Mouse (Mus musculus) heart, embryonic 11.5 days (tissue): ENCODE measurements around the gene Gadl1. TPM values are rescaled to one million over a fixed set of nuclear protein-coding genes. Genes with fewer than 3 reads are reported as not detected.

ENCODE experiments used
- ATAC-seq: fragments of 200-750 bp; cut with Nextera tagmentation; replicated peaks from 2 replicates; pipeline ENCODE4 v1.8.0; 2017; ENCODE audit warnings: moderate library complexity; ENCODE audit not compliant: insufficient number of reproducible peaks, low FRiP score, low TSS enrichment
- H3K27ac ChIP-seq: fragments of 300-500 bp; sonication (generic); 2 replicates; pipeline ENCODE4 v1.5.1; 2014; ENCODE audit warnings: mild to moderate bottlenecking, low read depth, low read length
- H3K27me3 ChIP-seq: fragments of 300-500 bp; sonication (generic); 2 replicates; pipeline ENCODE4 v1.6.1; 2014; ENCODE audit warnings: mild to moderate bottlenecking, low read length, mixed read lengths; ENCODE audit not compliant: control insufficient read depth, insufficient read depth
- H3K36me3 ChIP-seq: fragments of 300-500 bp; sonication (generic); 2 replicates; pipeline ENCODE4 v1.6.1; 2014; ENCODE audit warnings: mild to moderate bottlenecking, low read length, moderate library complexity, mixed read lengths; ENCODE audit not compliant: control insufficient read depth, insufficient read depth
- H3K4me1 ChIP-seq: fragments of 300-500 bp; sonication (generic); 2 replicates; pipeline ENCODE4 v1.6.1; 2014; ENCODE audit warnings: low read length; ENCODE audit not compliant: control insufficient read depth, insufficient read depth
- H3K4me2 ChIP-seq: fragments of 300-500 bp; sonication (generic); 2 replicates; pipeline ENCODE4 v1.6.1; 2014; ENCODE audit warnings: mild to moderate bottlenecking, moderate library complexity
- H3K4me3 ChIP-seq: fragments of 300-500 bp; sonication (generic); 2 replicates; pipeline ENCODE4 v1.5.1; 2014; ENCODE audit warnings: low read depth, low read length
- H3K9ac ChIP-seq: fragments of 300-500 bp; sonication (generic); 2 replicates; pipeline ENCODE4 v1.6.1; 2014; ENCODE audit warnings: mild to moderate bottlenecking, low read depth, low read length, moderate library complexity
- H3K9me3 ChIP-seq: fragments of 300-500 bp; sonication (generic); replicated peaks from 2 replicates; pipeline ENCODE4 v1.6.1; 2016; ENCODE audit warnings: low read length; ENCODE audit not compliant: control insufficient read depth
- WGBS: fragments of 180-500 bp; shearing (Covaris S2); extraction: QIAGEN DNeasy Blood & Tissue Kit; methylation state at CpG from one replicate; pipeline ENCODE4 v1.1.7; 2014; ENCODE audit not compliant: insufficient replicate concordance; 5-methylcytosine and 5-hydroxymethylcytosine counted together
- polyA plus RNA-seq: library from polyadenylated mRNA; unstranded; fragments of >200 nt; fragmentation: Nextera tagmentation; extraction: Ambion mirVana; gene quantifications from 2 replicates; pipeline ENCODE4 v1.2.1, GENCODE M21; 2014

The Gadl1 gene
- polyA plus RNA-seq, 1 experiment from 2014 or later: 1.2 TPM

- 74% methylated on average over 4 of the region's 4 CpGs for WGBS
- no peak for ATAC-seq
Measured at GRCm38 (mm10) chr9:115942486-115942885, 33.2 kb downstream of the Gadl1 start.

GRCm38 (mm10) chr9:115942989-115943388 is 33.7 kb downstream of the Gadl1 start:
- 26% methylated on average over 7 of the region's 7 CpGs for WGBS
- H3K27ac ChIP-seq: no peak overlapping the region

More at GRCm38 (mm10) chr9:115942486-115942885, 33.2 kb downstream of the Gadl1 start:
- no peak overlapping the region for H3K9ac ChIP-seq
- no peak overlapping the region for H3K4me2 ChIP-seq
- no peaks in the 10 kb centered on the region for H3K36me3 ChIP-seq
- H3K9me3 ChIP-seq: no peaks in the 10 kb centered on the region
- no peaks in the 10 kb centered on the region for H3K27me3 ChIP-seq
- no peak overlapping the region for H3K27ac ChIP-seq
- no peak overlapping the region for H3K4me3 ChIP-seq
- no peaks in the 10 kb centered on the region for H3K4me1 ChIP-seq

GRCm38 (mm10) chr9:115943577-115944320 is 34.5 kb downstream of the Gadl1 start:
- Histone ChIP-seq H3K4me2 (no peak overlapping the region), H3K36me3 (no peaks in the 10 kb centered on the region), H3K9me3 (no peaks in the 10 kb centered on the region), H3K27me3 (no peaks in the 10 kb centered on the region), H3K4me1 (no peaks in the 10 kb centered on the region), H3K27ac (no peak overlapping the region), H3K4me3 (no peak overlapping the region), H3K9ac (no peak overlapping the region)
- WGBS: 88% methylated on average over 10 of the region's 10 CpGs
- no peak for ATAC-seq

More at GRCm38 (mm10) chr9:115942989-115943388, 33.7 kb downstream of the Gadl1 start:
- no peak overlapping the region for H3K9ac ChIP-seq
- no peak overlapping the region; the same call in 1 of the 2 replicates for H3K4me2 ChIP-seq
- no peaks in the 10 kb centered on the region for H3K27me3 ChIP-seq
- no peaks in the 10 kb centered on the region for H3K36me3 ChIP-seq
- no peak for ATAC-seq
- H3K9me3 ChIP-seq: no peaks in the 10 kb centered on the region
- H3K4me3 ChIP-seq: no peak overlapping the region
- H3K4me1 ChIP-seq: no peaks in the 10 kb centered on the region

GRCm38 (mm10) chr9:115965056-115965455 is 55.8 kb downstream of the Gadl1 start:
- no peaks in the 10 kb centered on the region for H3K36me3 ChIP-seq
- no peaks in the 10 kb centered on the region for H3K9me3 ChIP-seq
- H3K9ac ChIP-seq: no peak overlapping the region
- no peak for ATAC-seq
- no peak overlapping the region for H3K27ac ChIP-seq
- no peaks in the 10 kb centered on the region for H3K4me1 ChIP-seq
- no peak overlapping the region for H3K4me2 ChIP-seq
- WGBS: 80% methylated on average over 7 of the region's 7 CpGs
- no peak overlapping the region for H3K4me3 ChIP-seq
- H3K27me3 ChIP-seq: no peaks in the 10 kb centered on the region

DNA sequence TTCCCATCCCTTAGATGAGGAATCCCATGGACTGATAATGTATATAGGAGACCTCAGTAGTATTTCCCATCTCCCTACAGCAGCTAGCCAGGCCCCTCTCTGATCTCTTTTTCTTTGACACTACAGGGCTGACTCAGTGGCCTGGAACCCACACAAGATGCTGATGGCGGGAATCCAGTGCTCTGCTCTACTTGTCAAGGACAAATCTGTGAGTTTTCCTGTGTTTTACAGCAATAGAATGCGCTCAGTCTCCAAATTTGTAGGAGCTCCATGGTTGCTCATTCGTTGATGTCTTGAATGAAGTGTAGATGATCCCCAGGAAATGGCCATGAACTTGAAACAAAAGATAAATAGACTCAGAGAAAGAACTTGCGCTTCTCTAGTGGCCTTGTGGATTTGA is 56.9 kb downstream of the Gadl1 start:
- H3K4me1 ChIP-seq: no peaks in the 10 kb centered on the region
- no peak overlapping the region for H3K9ac ChIP-seq
- no peak overlapping the region for H3K4me3 ChIP-seq
- no peak overlapping the region for H3K27ac ChIP-seq
- H3K4me2 ChIP-seq: no peak overlapping the region
- no peaks in the 10 kb centered on the region for H3K36me3 ChIP-seq
- 82% methylated on average over 4 of the region's 4 CpGs for WGBS
- no peaks in the 10 kb centered on the region for H3K27me3 ChIP-seq
- no peak for ATAC-seq
- no peaks in the 10 kb centered on the region for H3K9me3 ChIP-seq

DNA sequence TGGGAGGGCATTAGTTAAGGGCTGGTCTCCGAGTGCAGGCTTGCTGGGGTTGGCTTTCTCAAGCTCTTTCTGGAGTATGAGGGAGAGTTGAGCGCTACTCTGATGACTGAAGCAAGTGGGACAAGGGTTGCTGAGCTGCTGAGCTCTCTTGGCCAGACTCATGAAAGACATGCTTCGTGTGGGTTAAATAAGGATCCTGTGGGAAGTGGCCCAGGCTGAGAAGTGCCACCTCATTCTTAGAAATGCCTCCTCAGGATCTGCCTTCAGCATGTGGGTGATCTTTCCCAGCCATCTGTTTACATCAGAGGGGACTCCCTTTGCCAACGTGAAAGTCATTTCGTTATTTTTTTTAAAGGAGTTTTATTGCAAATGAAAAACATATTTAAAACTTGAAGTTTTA is 57.5 kb downstream of the Gadl1 start:
- Histone ChIP-seq H3K27me3 (no peaks in the 10 kb centered on the region), H3K9ac (no peak overlapping the region), H3K4me1 (no peaks in the 10 kb centered on the region), H3K4me2 (no peak overlapping the region), H3K27ac (no peak overlapping the region), H3K4me3 (no peak overlapping the region), H3K36me3 (no peaks in the 10 kb centered on the region), H3K9me3 (no peaks in the 10 kb centered on the region)
- no peak for ATAC-seq
- 82% methylated on average over 5 of the region's 5 CpGs for WGBS

- Histone ChIP-seq H3K27ac (no peak overlapping the region), H3K36me3 (no peaks in the 10 kb centered on the region), H3K4me1 (no peaks in the 10 kb centered on the region), H3K9me3 (no peaks in the 10 kb centered on the region), H3K4me2 (no peak overlapping the region), H3K27me3 (no peaks in the 10 kb centered on the region), H3K9ac (no peak overlapping the region), H3K4me3 (no peak overlapping the region)
- no peak for ATAC-seq
- WGBS: 82% methylated on average over 5 of the region's 5 CpGs
Measured at GRCm38 (mm10) chr9:115967638-115968037, 58.4 kb downstream of the Gadl1 start.

DNA sequence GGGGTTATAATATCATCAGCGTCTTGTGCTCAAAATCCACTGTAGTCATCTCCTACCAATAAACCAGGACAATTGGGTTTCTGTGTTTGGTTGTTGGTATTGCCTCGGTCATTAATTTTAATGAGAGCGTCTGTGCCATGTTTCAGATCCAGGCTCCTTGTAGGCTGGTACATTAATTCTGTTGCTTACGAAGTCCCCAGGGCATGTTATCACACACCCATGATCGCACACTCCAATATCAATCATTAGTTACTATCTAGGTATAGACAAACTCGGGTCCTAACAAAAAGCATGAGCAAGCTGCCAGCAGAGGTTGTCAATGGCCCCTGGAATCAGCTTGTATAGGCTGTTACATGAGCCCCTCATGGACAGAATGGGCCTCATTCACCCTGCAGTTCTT is 67.6 kb downstream of the Gadl1 start:
- WGBS: 81% methylated on average over 6 of the region's 6 CpGs

More for the DNA sequence above, 67.6 kb downstream of the Gadl1 start:
- ATAC-seq: no peak
- H3K4me2 ChIP-seq: no peak overlapping the region
- no peaks in the 10 kb centered on the region for H3K4me1 ChIP-seq
- H3K27me3 ChIP-seq: no peaks in the 10 kb centered on the region
- no peak overlapping the region for H3K27ac ChIP-seq
- no peak overlapping the region for H3K9ac ChIP-seq
- H3K36me3 ChIP-seq: no peaks in the 10 kb centered on the region
- no peaks in the 10 kb centered on the region for H3K9me3 ChIP-seq
- H3K4me3 ChIP-seq: no peak overlapping the region
